Mouse (Mus musculus): ENCODE measurements around the gene Fbrsl1. TPM values are rescaled to one million over a fixed set of nuclear protein-coding genes. Genes with fewer than 3 reads are reported as not detected.
A peak's percentile ranks its signal among the peaks of the same experiment; 100 is the strongest.

Fbrsl1 gene
- 11.3 and 14.9 TPM in 2 replicates for polyA plus RNA-seq (2014; fragmentation: Nextera tagmentation; extraction: Ambion mirVana)

- H3K4me2 ChIP-seq = peak within 1 kb of the TSS; percentile 99
- peak within 1 kb of the TSS; percentile 87 for H3K9ac ChIP-seq (ENCODE audit: low read length)
- 1% methylated on average over 36 of the region's 46 CpGs for WGBS
- no peaks in the 10 kb centered on the region for H3K9me3 ChIP-seq (ENCODE audit: control insufficient read depth, low read length)
- H3K27me3 ChIP-seq (ENCODE audit: control insufficient read depth, insufficient read depth, low read length) = no peaks in the 10 kb centered on the region
- H3K27ac ChIP-seq (ENCODE audit: low read depth, low read length) = no peak within 1 kb of the TSS
- peaks cover 14% of the 10 kb centered on the region for H3K4me1 ChIP-seq (ENCODE audit: control insufficient read depth, insufficient read depth, low read length)
- peak; percentile 98 for ATAC-seq (ENCODE audit: low FRiP score)
- peak; percentile 99 for DNase-seq (ENCODE audit: low spot score, missing footprints)
- H3K36me3 ChIP-seq (ENCODE audit: control insufficient read depth, insufficient read depth, low read length) = no peaks in the 10 kb centered on the region
- peak within 1 kb of the TSS; percentile 82 for H3K4me3 ChIP-seq (ENCODE audit: low read depth, low read length)
Observed at GRCm38 (mm10) chr5:110448436-110449134, at the start of gene Fbrsl1. Gene Fbrsl1, minus strand, starts transcription at chr5:110448503.

GRCm38 (mm10) chr5:110498071-110498470, 49.8 kb upstream of the Fbrsl1 start:
- DNase-seq (ENCODE audit: low spot score, missing footprints) = no peak
- no peak overlapping the region for H3K4me3 ChIP-seq (ENCODE audit: low read depth, low read length)
- no peak overlapping the region for H3K27ac ChIP-seq (ENCODE audit: low read depth, low read length)
- H3K9ac ChIP-seq (ENCODE audit: low read length) = no peak overlapping the region
- no peaks in the 10 kb centered on the region for H3K27me3 ChIP-seq (ENCODE audit: control insufficient read depth, insufficient read depth, low read length)
- H3K36me3 ChIP-seq (ENCODE audit: control insufficient read depth, insufficient read depth, low read length) = no peaks in the 10 kb centered on the region
- no peak overlapping the region for H3K4me2 ChIP-seq
- no peaks in the 10 kb centered on the region for H3K9me3 ChIP-seq (ENCODE audit: control insufficient read depth, low read length)
- no peak for ATAC-seq (ENCODE audit: low FRiP score)
- H3K4me1 ChIP-seq (ENCODE audit: control insufficient read depth, insufficient read depth, low read length) = no peaks in the 10 kb centered on the region; the same call in 1 of the 2 replicates
- WGBS = 77% methylated on average over 10 of the region's 10 CpGs

- Histone ChIP-seq H3K4me3 (ENCODE audit: low read depth, low read length) (no peak overlapping the region), H3K27me3 (ENCODE audit: control insufficient read depth, insufficient read depth, low read length) (no peaks in the 10 kb centered on the region), H3K4me1 (ENCODE audit: control insufficient read depth, insufficient read depth, low read length) (no peaks in the 10 kb centered on the region; the same call in 1 of the 2 replicates), H3K9me3 (ENCODE audit: control insufficient read depth, low read length) (no peaks in the 10 kb centered on the region), H3K36me3 (ENCODE audit: control insufficient read depth, insufficient read depth, low read length) (no peaks in the 10 kb centered on the region), H3K4me2 (no peak overlapping the region), H3K9ac (ENCODE audit: low read length) (no peak overlapping the region), H3K27ac (ENCODE audit: low read depth, low read length) (no peak overlapping the region)
- ATAC-seq (ENCODE audit: low FRiP score) = no peak
- 82% methylated on average over 5 of the region's 5 CpGs for WGBS
- DNase-seq (ENCODE audit: low spot score, missing footprints) = no peak
Observed at GRCm38 (mm10) chr5:110497556-110497955, 49.3 kb upstream of the Fbrsl1 start.

GRCm38 (mm10) chr5:110495051-110495450, 46.7 kb upstream of the Fbrsl1 start:
- Histone ChIP-seq H3K4me2 (no peak overlapping the region), H3K27ac (ENCODE audit: low read depth, low read length) (no peak overlapping the region), H3K9ac (ENCODE audit: low read length) (0 out of 2 replicates have a peak overlapping the region, but pooled peaks have one; percentile 9), H3K9me3 (ENCODE audit: control insufficient read depth, low read length) (no peaks in the 10 kb centered on the region), H3K27me3 (ENCODE audit: control insufficient read depth, insufficient read depth, low read length) (no peaks in the 10 kb centered on the region), H3K36me3 (ENCODE audit: control insufficient read depth, insufficient read depth, low read length) (no peaks in the 10 kb centered on the region), H3K4me1 (ENCODE audit: control insufficient read depth, insufficient read depth, low read length) (no peaks in the 10 kb centered on the region; the same call in 1 of the 2 replicates), H3K4me3 (ENCODE audit: low read depth, low read length) (no peak overlapping the region)
- 93% methylated on average over 6 of the region's 6 CpGs for WGBS
- no peak for ATAC-seq (ENCODE audit: low FRiP score)
- DNase-seq (ENCODE audit: low spot score, missing footprints) = no peak

- no peaks in the 10 kb centered on the region for H3K27me3 ChIP-seq (ENCODE audit: control insufficient read depth, insufficient read depth, low read length)
- DNase-seq (ENCODE audit: low spot score, missing footprints) = peak; percentile 86
- no peak overlapping the region for H3K27ac ChIP-seq (ENCODE audit: low read depth, low read length)
- no peak overlapping the region for H3K4me2 ChIP-seq
- H3K4me3 ChIP-seq (ENCODE audit: low read depth, low read length) = no peak overlapping the region
- WGBS = 76% methylated on average over 4 of the region's 4 CpGs
- no peaks in the 10 kb centered on the region for H3K9me3 ChIP-seq (ENCODE audit: control insufficient read depth, low read length)
- no peaks in the 10 kb centered on the region; the same call in 1 of the 2 replicates for H3K4me1 ChIP-seq (ENCODE audit: control insufficient read depth, insufficient read depth, low read length)
- H3K9ac ChIP-seq (ENCODE audit: low read length) = peak overlapping the region; percentile 46; the same call in 1 of the 2 replicates
- ATAC-seq (ENCODE audit: low FRiP score) = 0 out of 2 replicates have a peak, but pooled peaks have one; percentile 17
- no peaks in the 10 kb centered on the region for H3K36me3 ChIP-seq (ENCODE audit: control insufficient read depth, insufficient read depth, low read length)
Observed at GRCm38 (mm10) chr5:110494396-110494795, 46.1 kb upstream of the Fbrsl1 start.

GRCm38 (mm10) chr5:110493785-110494184, 45.5 kb upstream of the Fbrsl1 start:
- Histone ChIP-seq H3K4me3 (ENCODE audit: low read depth, low read length) (no peak overlapping the region), H3K36me3 (ENCODE audit: control insufficient read depth, insufficient read depth, low read length) (no peaks in the 10 kb centered on the region), H3K4me1 (ENCODE audit: control insufficient read depth, insufficient read depth, low read length) (no peaks in the 10 kb centered on the region; the same call in 1 of the 2 replicates), H3K9ac (ENCODE audit: low read length) (peak overlapping the region; percentile 46; the same call in 1 of the 2 replicates), H3K4me2 (no peak overlapping the region), H3K9me3 (ENCODE audit: control insufficient read depth, low read length) (no peaks in the 10 kb centered on the region), H3K27me3 (ENCODE audit: control insufficient read depth, insufficient read depth, low read length) (0 out of 2 replicates have a peak, but pooled peaks cover under 1% of the 10 kb centered on the region), H3K27ac (ENCODE audit: low read depth, low read length) (no peak overlapping the region)
- DNase-seq (ENCODE audit: low spot score, missing footprints) (peak; percentile 95), ATAC-seq (ENCODE audit: low FRiP score) (peak; percentile 89)
- 6% methylated on average over 4 of the region's 4 CpGs for WGBS

GRCm38 (mm10) chr5:110489639-110490038, 41.3 kb upstream of the Fbrsl1 start:
- no peak overlapping the region for H3K4me2 ChIP-seq
- H3K4me3 ChIP-seq (ENCODE audit: low read depth, low read length) = no peak overlapping the region
- no peak overlapping the region for H3K9ac ChIP-seq (ENCODE audit: low read length)
- 59% methylated on average over 4 of the region's 4 CpGs for WGBS
- H3K36me3 ChIP-seq (ENCODE audit: control insufficient read depth, insufficient read depth, low read length) = no peaks in the 10 kb centered on the region
- H3K4me1 ChIP-seq (ENCODE audit: control insufficient read depth, insufficient read depth, low read length) = peaks cover 16% of the 10 kb centered on the region
- H3K27me3 ChIP-seq (ENCODE audit: control insufficient read depth, insufficient read depth, low read length) = peaks cover 6% of the 10 kb centered on the region; the same call in 1 of the 2 replicates
- no peak for ATAC-seq (ENCODE audit: low FRiP score)
- DNase-seq (ENCODE audit: low spot score, missing footprints) = no peak
- H3K9me3 ChIP-seq (ENCODE audit: control insufficient read depth, low read length) = no peaks in the 10 kb centered on the region
- no peak overlapping the region for H3K27ac ChIP-seq (ENCODE audit: low read depth, low read length)

- Histone ChIP-seq H3K9ac (ENCODE audit: low read length) (no peak overlapping the region), H3K27me3 (ENCODE audit: control insufficient read depth, insufficient read depth, low read length) (peaks cover 6% of the 10 kb centered on the region; the same call in 1 of the 2 replicates), H3K4me2 (no peak overlapping the region), H3K36me3 (ENCODE audit: control insufficient read depth, insufficient read depth, low read length) (no peaks in the 10 kb centered on the region), H3K27ac (ENCODE audit: low read depth, low read length) (no peak overlapping the region), H3K4me3 (ENCODE audit: low read depth, low read length) (no peak overlapping the region), H3K9me3 (ENCODE audit: control insufficient read depth, low read length) (no peaks in the 10 kb centered on the region), H3K4me1 (ENCODE audit: control insufficient read depth, insufficient read depth, low read length) (peaks cover 16% of the 10 kb centered on the region)
- 50% methylated on average over 1 of the region's 1 CpGs for WGBS
- ATAC-seq (ENCODE audit: low FRiP score) = no peak
- DNase-seq (ENCODE audit: low spot score, missing footprints) = no peak
Observed at GRCm38 (mm10) chr5:110487943-110488342, 39.6 kb upstream of the Fbrsl1 start.

GRCm38 (mm10) chr5:110486674-110487334, 38.5 kb upstream of the Fbrsl1 start:
- Histone ChIP-seq H3K9me3 (ENCODE audit: control insufficient read depth, low read length) (no peaks in the 10 kb centered on the region), H3K4me1 (ENCODE audit: control insufficient read depth, insufficient read depth, low read length) (peaks cover 16% of the 10 kb centered on the region), H3K9ac (ENCODE audit: low read length) (peak overlapping the region; percentile 16; the same call in 1 of the 2 replicates), H3K27me3 (ENCODE audit: control insufficient read depth, insufficient read depth, low read length) (peaks cover 10% of the 10 kb centered on the region), H3K36me3 (ENCODE audit: control insufficient read depth, insufficient read depth, low read length) (no peaks in the 10 kb centered on the region), H3K27ac (ENCODE audit: low read depth, low read length) (peak overlapping the region; percentile 51; the same call in 1 of the 2 replicates), H3K4me3 (ENCODE audit: low read depth, low read length) (no peak overlapping the region), H3K4me2 (0 out of 2 replicates have a peak overlapping the region, but pooled peaks have one; percentile 11)
- DNase-seq (ENCODE audit: low spot score, missing footprints) = peak; percentile 94
- WGBS = 9% methylated on average over 5 of the region's 5 CpGs
- peak; percentile 92 for ATAC-seq (ENCODE audit: low FRiP score)

All from midbrain, embryonic 11.5 days (tissue).